Comparison of ENCODE assay signal across 25 mouse cellular contexts in the genomic region with DNA sequence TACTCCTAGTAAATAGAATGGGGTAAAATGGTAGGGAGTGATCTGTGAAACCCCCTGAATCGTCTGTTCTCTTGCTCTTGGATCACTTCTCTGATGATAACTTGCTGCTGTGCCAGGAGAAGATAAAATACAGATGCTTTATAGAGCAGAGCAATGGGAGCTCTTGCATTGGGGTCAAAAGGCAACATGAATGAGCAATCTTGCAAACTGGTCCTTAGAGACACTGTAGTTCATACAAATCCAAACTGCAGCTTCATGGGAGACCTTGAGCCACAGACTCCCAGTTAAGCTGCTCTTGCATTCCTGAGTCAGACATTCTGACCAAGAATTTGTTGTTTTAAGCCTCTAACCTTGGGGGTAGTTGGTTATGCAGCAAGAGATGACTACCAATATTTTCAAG.
"Had no signal": no experiment of that assay in that cellular context is flagged by ENCODE, and none has a peak within 500 bp of the region (broad histone marks: within the 10 kb centered on the region; RNA-seq: fewer than 3 reads in every experiment).

No protein-coding gene starts in this region.

- ATAC-seq: hindbrain, embryonic 16.5 days; inflammation-experienced regulatory T-cells, adult 6 months; intestine, embryonic 15.5 days; intestine, postnatal 0 days had no signal

- DNase-seq: gastrocnemius, adult 2 months; gastrocnemius, postnatal 10 days; gastrocnemius, postnatal 25 days; heart, adult 18-20 months; heart, postnatal 10 days; heart, postnatal 4 days; kidney, adult 18-20 months; kidney, adult 8-10 months; kidney, postnatal 10 days; kidney, postnatal 25 days; kidney, postnatal 4 days; liver had no signal

- H3K9me3 ChIP-seq: heart, embryonic 10.5 days; heart, embryonic 12.5 days; hindbrain, embryonic 10.5 days; hindbrain, embryonic 12.5 days; intestine, embryonic 15.5 days; limb, embryonic 13.5 days had no signal

- H3K27ac ChIP-seq: gastrocnemius, adult 2 months; heart, embryonic 10.5 days; hindbrain, embryonic 10.5 days; hindbrain, embryonic 12.5 days; hindbrain, embryonic 14.5 days; intestine, embryonic 15.5 days; layer of hippocampus, adult 2 months; left cerebral cortex, adult 2 months; limb, embryonic 13.5 days had no signal

- H3K4me1 ChIP-seq: heart, embryonic 10.5 days; heart, embryonic 12.5 days; hindbrain, embryonic 10.5 days; hindbrain, embryonic 12.5 days; intestine, embryonic 15.5 days; limb, embryonic 13.5 days had no signal

- H3K36me3 ChIP-seq: heart, embryonic 10.5 days; heart, embryonic 12.5 days; hindbrain, embryonic 10.5 days; hindbrain, embryonic 12.5 days; intestine, embryonic 15.5 days; limb, embryonic 13.5 days had no signal

- H3K27me3 ChIP-seq: heart, embryonic 12.5 days; hindbrain, embryonic 12.5 days; intestine, embryonic 15.5 days; limb, embryonic 13.5 days had no signal

- H3K4me2 ChIP-seq: heart, embryonic 12.5 days; hindbrain, embryonic 12.5 days; hindbrain, embryonic 14.5 days; intestine, embryonic 15.5 days; limb, embryonic 13.5 days; liver, embryonic 11.5 days had no signal

- H3K9ac ChIP-seq: heart, embryonic 12.5 days; hindbrain, embryonic 12.5 days; hindbrain, embryonic 14.5 days; intestine, embryonic 15.5 days; limb, embryonic 13.5 days had no signal

- H3K4me3 ChIP-seq: gastrocnemius, adult 2 months; heart, embryonic 10.5 days; heart, embryonic 12.5 days; hindbrain, embryonic 10.5 days; hindbrain, embryonic 12.5 days; intestine, embryonic 15.5 days; layer of hippocampus, adult 2 months; left cerebral cortex, adult 2 months; limb, embryonic 13.5 days had no signal
